Mouse (Mus musculus): Measurements from ENCODE around the gene Olfr975.
"Not testable (repeated sequence)": the region's sequence is repeated elsewhere in the genome, so short reads cannot be mapped to it uniquely, and the experiment has no call there.

Olfr975 gene

DNA sequence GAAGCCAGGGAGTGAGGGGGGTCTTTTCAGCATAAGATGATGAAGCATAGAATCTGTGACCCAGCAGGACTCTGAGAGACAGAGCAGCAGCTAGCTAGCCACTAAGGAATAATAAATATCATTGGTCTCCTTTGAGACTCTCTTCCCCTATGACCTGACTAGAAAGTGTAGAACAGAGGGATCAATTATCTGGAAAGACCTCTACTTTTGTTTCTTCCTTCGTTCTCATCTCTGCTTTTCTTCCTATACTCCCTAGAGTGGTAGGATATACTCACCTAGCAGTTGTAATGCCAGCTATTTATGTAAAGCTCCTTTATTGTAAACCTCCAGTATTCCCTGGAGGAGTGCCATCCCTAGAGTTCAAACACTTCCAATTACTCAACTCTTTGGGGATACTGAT is at the start of gene Olfr975:
Gene Olfr975, minus strand, starts transcription at position 101 of the 400 bp plus-strand sequence.
- no peak for DNase-seq

DNA sequence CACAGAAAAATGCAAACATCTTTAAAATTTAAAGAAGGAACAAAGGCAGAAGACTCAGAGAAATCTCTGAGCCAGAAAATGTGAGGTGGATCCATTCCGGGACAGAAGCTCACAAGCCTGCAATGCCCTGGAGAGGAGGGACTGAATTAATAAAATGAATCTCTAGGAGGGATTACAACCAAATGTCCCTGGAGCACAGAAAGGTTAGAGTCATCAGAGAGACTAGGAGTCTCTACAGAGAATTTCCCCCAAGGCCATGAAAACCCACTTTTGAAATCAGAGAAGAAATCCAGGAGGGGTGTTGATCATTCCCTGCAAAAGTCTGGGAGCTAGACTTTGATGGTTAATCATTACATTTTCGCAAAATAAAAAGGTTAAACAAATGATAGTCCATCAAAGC is 40.0 kb upstream of the Olfr975 start, which contains the start of gene Olfr978:
Gene Olfr978, plus strand, starts transcription at position 301 of the 400 bp plus-strand sequence.
- DNase-seq = no peak

DNA sequence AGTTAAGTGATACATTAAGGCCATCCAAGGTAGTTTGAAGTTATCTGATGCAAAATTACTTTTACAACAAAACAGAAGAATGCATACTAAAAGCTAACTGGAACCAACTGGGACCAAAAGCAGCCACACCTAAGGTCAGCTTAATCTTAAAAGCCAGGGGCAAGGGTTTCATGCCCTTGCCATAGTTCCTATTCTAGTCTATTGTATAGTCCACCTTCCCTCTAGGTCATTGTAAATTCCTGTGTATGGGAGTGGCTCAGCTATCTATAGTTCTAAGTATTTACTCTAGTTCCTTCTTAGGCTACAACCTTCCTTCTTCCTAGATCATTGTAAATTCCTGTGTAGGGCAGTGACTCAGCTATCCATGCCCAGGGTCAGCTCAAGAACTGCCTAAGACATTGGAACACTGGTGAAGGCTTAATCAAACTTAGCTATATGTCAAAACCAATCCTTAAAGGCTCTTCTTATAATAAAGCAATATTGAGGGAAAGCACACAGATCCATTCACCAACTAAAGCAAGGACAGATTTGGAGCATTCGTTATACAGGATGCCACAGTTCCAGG is 24.8 kb upstream of the Olfr975 start:
- DNase-seq = not testable (repeated sequence)

- not testable (repeated sequence) for DNase-seq
Observed at GRCm38 (mm10) chr9:39961033-39961432, 9.2 kb upstream of the Olfr975 start, which contains the start of gene Olfr976. Olfr976 (minus strand) TSS chr9:39961133.

GRCm38 (mm10) chr9:39937201-39937600 is 14.6 kb downstream of the Olfr975 start, which contains the start of gene Olfr974:
Olfr974 (plus strand) TSS chr9:39937501.
- DNase-seq = no peak

DNA sequence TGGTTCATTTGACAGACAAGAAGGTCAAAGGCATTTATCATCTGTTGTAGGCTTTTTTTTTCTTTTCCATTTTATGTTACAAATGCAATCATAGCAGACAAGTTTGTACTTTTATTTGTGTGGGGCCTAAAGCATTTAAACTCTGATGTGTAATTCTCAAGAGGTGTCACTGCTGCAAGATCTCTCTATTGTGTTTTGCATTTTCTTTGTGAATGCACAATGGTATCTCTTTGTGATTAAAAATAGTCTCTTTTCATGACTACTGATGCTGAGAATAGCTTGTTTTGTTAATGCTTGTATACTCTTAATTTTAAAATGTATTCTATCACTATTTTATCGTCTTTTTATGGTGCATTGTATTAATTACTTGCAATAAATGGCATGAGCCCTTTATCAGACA is 23.0 kb downstream of the Olfr975 start:
- DNase-seq = not testable (repeated sequence)

DNA sequence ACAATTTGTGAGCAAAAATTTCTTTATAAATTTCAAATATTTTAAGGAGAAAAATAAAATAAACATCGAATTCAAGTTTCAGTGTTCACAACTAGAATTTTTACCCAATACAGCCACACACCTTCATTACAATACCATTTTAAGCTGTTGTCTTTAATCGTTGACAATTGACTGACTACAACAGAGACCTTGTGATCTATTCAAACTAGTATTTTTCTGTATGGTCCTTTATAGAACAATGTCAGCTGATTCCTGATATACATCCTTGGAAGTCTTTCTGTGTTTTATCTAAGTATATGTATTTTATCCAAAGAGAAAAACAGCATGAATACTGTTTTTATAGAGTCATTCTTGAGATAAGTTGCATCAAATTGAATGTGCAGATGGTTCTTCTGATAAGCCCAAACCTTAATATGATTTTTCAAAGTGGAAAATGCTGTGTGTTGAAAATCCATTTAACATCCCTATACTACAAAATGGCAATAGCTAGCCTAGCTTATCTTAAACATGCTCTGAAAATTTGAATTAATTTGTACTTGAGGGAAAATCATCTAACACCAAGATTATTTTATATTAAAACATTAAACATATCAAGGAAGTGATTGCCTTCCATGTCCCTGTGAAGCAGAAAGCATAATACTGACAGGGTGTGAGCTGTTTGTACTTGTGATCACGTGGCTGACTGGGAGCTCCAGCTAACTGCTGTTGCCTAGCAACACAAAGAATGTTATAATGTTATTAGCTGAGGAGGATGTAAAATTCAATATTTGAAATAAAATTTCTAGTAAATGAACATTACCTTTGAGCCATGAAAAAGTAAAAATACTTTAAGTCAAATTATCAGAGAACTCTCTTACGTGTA is 23.6 kb downstream of the Olfr975 start:
- DNase-seq = not testable (repeated sequence)

DNA sequence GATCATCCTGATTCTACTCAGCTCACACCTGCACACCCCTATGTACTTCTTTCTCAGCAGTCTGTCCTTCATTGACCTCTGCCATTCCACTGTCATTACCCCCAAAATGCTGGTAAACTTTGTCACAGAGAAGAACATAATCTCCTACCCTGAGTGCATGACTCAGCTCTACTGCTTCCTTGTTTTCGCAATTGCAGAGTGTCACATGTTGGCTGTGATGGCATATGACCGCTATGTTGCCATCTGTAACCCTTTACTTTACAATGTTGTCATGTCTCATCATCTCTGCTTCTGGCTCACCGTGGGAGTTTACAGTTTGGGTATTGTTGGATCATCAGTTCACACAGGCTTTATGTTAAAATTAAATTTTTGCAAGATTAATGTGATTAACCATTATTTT is 41.9 kb downstream of the Olfr975 start:
- DNase-seq = no peak

GRCm38 (mm10) chr9:39907036-39907435 is 44.8 kb downstream of the Olfr975 start, which contains the start of gene Olfr229:
Olfr229 (plus strand) TSS chr9:39907336.
- no peak for DNase-seq

DNA sequence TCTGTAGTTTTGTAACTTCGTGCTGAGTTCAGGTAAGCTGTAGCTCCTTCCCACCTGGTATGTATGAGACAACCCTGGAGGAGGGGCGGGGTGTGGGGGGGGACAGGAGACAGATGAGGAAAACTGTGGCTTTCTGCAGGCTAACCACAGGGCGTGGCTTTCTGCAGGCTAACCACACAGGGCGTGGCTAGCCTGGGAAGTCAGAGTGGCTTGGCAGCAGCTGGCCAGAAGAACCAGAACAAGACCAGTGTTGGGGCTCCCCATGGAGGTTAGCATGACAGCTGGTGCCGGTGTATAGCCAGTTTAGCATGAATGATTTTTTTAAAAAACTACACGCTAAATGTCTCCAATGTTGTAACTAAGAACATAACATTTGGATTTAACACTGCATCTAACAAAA is 46.7 kb downstream of the Olfr975 start:
- DNase-seq = no peak

All from right cerebral cortex, postnatal 4 days (tissue).